Mouse (Mus musculus) embryonic facial prominence, embryonic 13.5 days (tissue): ENCODE measurements around the gene Vmn2r49. TPM values are rescaled to one million over a fixed set of nuclear protein-coding genes. Genes with fewer than 3 reads are reported as not detected.
"Not testable (repeated sequence)": the region's sequence is repeated elsewhere in the genome, so short reads cannot be mapped to it uniquely, and the experiment has no call there.

Experiments
- ATAC-seq: fragments of 200-750 bp; cut with Nextera tagmentation; 2 replicates; pipeline ENCODE4 v1.8.0; 2017; ENCODE audit warnings: low read depth; ENCODE audit not compliant: insufficient number of reproducible peaks, insufficient read depth, low FRiP score, low TSS enrichment
- H3K27ac ChIP-seq: fragments of 300-500 bp; sonication (generic); 2 replicates; pipeline ENCODE4 v1.5.1; 2015; ENCODE audit warnings: moderate library complexity, mild to moderate bottlenecking, inconsistent platforms
- H3K27me3 ChIP-seq: fragments of 300-500 bp; sonication (generic); 2 replicates; pipeline ENCODE4 v1.6.1; 2015; ENCODE audit warnings: mild to moderate bottlenecking, inconsistent platforms
- H3K36me3 ChIP-seq: fragments of 300-500 bp; sonication (generic); 2 replicates; pipeline ENCODE4 v1.6.1; 2015; ENCODE audit warnings: mild to moderate bottlenecking, inconsistent platforms
- H3K4me1 ChIP-seq: fragments of 300-500 bp; sonication (generic); 2 replicates; pipeline ENCODE4 v1.6.1; 2015; ENCODE audit warnings: inconsistent platforms
- H3K4me2 ChIP-seq: fragments of 300-500 bp; sonication (generic); 2 replicates; pipeline ENCODE4 v1.6.1; 2015; ENCODE audit warnings: moderate library complexity, mild to moderate bottlenecking, inconsistent platforms
- H3K4me3 ChIP-seq: fragments of 300-500 bp; sonication (generic); 2 replicates; pipeline ENCODE4 v1.5.1; 2015; ENCODE audit warnings: mild to moderate bottlenecking, inconsistent platforms
- H3K9ac ChIP-seq: fragments of 300-500 bp; sonication (generic); 2 replicates; pipeline ENCODE4 v1.6.1; 2015; ENCODE audit warnings: mild to moderate bottlenecking, inconsistent platforms
- H3K9me3 ChIP-seq: fragments of 300-500 bp; sonication (generic); 2 replicates; pipeline ENCODE4 v1.6.1; 2016; ENCODE audit warnings: inconsistent platforms
- WGBS: fragments of 180-500 bp; shearing (Covaris S2); methylation state at CpG from one replicate; pipeline ENCODE4 v1.1.7; 2015; ENCODE audit warnings: mixed read lengths; 5-methylcytosine and 5-hydroxymethylcytosine counted together
- polyA plus RNA-seq: library from polyadenylated mRNA; unstranded; fragments of >200 nt; fragmentation: Nextera tagmentation; extraction: Ambion mirVana; gene quantifications from 2 replicates; pipeline ENCODE4 v1.2.1, GENCODE M21; 2015

Gene Vmn2r49
- polyA plus RNA-seq, result not detected in 2 replicates

DNA sequence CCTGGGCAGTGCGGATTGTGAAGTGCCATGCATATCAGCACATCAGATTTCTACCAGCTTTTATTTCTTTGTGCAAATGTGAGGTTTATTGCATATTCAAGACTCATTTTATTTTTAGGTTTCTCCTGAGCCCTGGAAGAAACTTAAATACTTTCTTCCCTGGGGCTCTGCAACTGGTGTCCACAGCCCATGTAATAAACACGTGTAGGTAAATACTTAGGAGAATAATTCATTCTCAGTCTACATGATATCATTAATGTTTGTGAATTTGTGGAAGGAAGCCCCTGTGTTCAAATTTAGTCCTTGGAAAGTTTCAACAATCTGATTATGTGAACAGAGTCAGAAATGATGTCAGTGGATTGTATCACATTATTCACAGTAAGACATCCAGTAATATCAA, at the start of gene Vmn2r49:
Vmn2r49 (minus strand) TSS at position 101 of the 400 bp plus-strand sequence.
- H3K4me1 ChIP-seq, H3K4me2 ChIP-seq, H3K27me3 ChIP-seq, H3K9ac ChIP-seq, ATAC-seq, H3K36me3 ChIP-seq, H3K9me3 ChIP-seq, H3K27ac ChIP-seq, H3K4me3 ChIP-seq: not testable (repeated sequence)
- WGBS, result 71% methylated on average over 2 of the region's 2 CpGs

- H3K36me3 ChIP-seq, H3K27ac ChIP-seq, H3K4me3 ChIP-seq, H3K27me3 ChIP-seq, H3K9ac ChIP-seq, H3K4me1 ChIP-seq, ATAC-seq, H3K4me2 ChIP-seq, H3K9me3 ChIP-seq: not testable (repeated sequence)
- WGBS, result 84% methylated on average over 2 of the region's 2 CpGs
Measured at GRCm38 (mm10) chr7:9953485-9953884, 38.6 kb downstream of the Vmn2r49 start, which contains the start of gene Vmn2r48. TSS of gene Vmn2r48 (minus strand) at chr7:9953585.

Other genes with a start within 250 kb of the Vmn2r49 start
- not detected in 2 replicates for gene Vmn2r46, start 221.7 kb downstream of the Vmn2r49 start, polyA plus RNA-seq
- not detected in 2 replicates for gene Vmn2r47, start 150.9 kb downstream of the Vmn2r49 start, polyA plus RNA-seq
- not detected in 2 replicates for gene Vmn2r48, start 38.7 kb downstream of the Vmn2r49 start, polyA plus RNA-seq
- gene Vmn2r50, start 61.0 kb upstream of the Vmn2r49 start, polyA plus RNA-seq, result not detected in 2 replicates
- not detected in 2 replicates for gene Vmn2r51, start 113.5 kb upstream of the Vmn2r49 start, polyA plus RNA-seq
- not detected in 2 replicates for gene Vmn2r52, start 184.3 kb upstream of the Vmn2r49 start, polyA plus RNA-seq